Mouse (Mus musculus): ENCODE measurements at regions not wholly inside any gene's neighbourhood (a gene's known extent, or its start where the extent isn't known, plus 50 kb on each side); places are given as distances from the start of the nearest gene placed in this dataset.

GRCm38 (mm10) chr11:22620912-22621705, 109.2 kb downstream of the Tmem17 start:
- no peaks in the 10 kb centered on the region for H3K36me3 ChIP-seq
- no peak overlapping the region for H3K9ac ChIP-seq
- no peaks in the 10 kb centered on the region for H3K9me3 ChIP-seq
- no peak overlapping the region for H3K4me2 ChIP-seq
- WGBS = 70% methylated on average over 8 of the region's 8 CpGs
- H3K4me3 ChIP-seq = no peak overlapping the region
- no peaks in the 10 kb centered on the region for H3K27me3 ChIP-seq (replicated peaks)
- ATAC-seq (ENCODE audit: extremely low read depth, insufficient number of reproducible peaks, low FRiP score, low TSS enrichment) = no peak
- peaks cover 14% of the 10 kb centered on the region; the same call in 1 of the 2 replicates for H3K4me1 ChIP-seq
- 0 out of 2 replicates have a peak overlapping the region, but pooled peaks have one; percentile 32 for H3K27ac ChIP-seq (replicated peaks)

GRCm38 (mm10) chr11:22621868-22622267, 110.0 kb downstream of the Tmem17 start:
- ATAC-seq (ENCODE audit: extremely low read depth, insufficient number of reproducible peaks, low FRiP score, low TSS enrichment) = no peak
- H3K9ac ChIP-seq = no peak overlapping the region
- H3K4me1 ChIP-seq = peaks cover 14% of the 10 kb centered on the region; the same call in 1 of the 2 replicates
- WGBS = 45% methylated on average over 6 of the region's 6 CpGs
- no peak overlapping the region for H3K27ac ChIP-seq (replicated peaks)
- H3K36me3 ChIP-seq = no peaks in the 10 kb centered on the region
- H3K4me2 ChIP-seq = no peak overlapping the region
- no peak overlapping the region for H3K4me3 ChIP-seq
- no peaks in the 10 kb centered on the region for H3K9me3 ChIP-seq
- H3K27me3 ChIP-seq (replicated peaks) = no peaks in the 10 kb centered on the region

- Histone ChIP-seq H3K27me3 (replicated peaks) (no peaks in the 10 kb centered on the region), H3K9ac (no peak overlapping the region), H3K36me3 (no peaks in the 10 kb centered on the region), H3K4me3 (no peak overlapping the region), H3K9me3 (no peaks in the 10 kb centered on the region), H3K27ac (replicated peaks) (no peak overlapping the region), H3K4me1 (peaks cover 10% of the 10 kb centered on the region; the same call in 1 of the 2 replicates), H3K4me2 (no peak overlapping the region)
- no peak for ATAC-seq (ENCODE audit: extremely low read depth, insufficient number of reproducible peaks, low FRiP score, low TSS enrichment)
- WGBS = 59% methylated on average over 8 of the region's 8 CpGs
Measured at GRCm38 (mm10) chr11:22622496-22622997, 110.7 kb downstream of the Tmem17 start.

- no peak overlapping the region for H3K4me2 ChIP-seq
- H3K27me3 ChIP-seq (replicated peaks) = no peaks in the 10 kb centered on the region
- H3K27ac ChIP-seq (replicated peaks) = no peak overlapping the region
- no peak overlapping the region for H3K9ac ChIP-seq
- peaks cover 30% of the 10 kb centered on the region for H3K4me1 ChIP-seq
- H3K9me3 ChIP-seq = no peaks in the 10 kb centered on the region
- no peak for ATAC-seq (ENCODE audit: extremely low read depth, insufficient number of reproducible peaks, low FRiP score, low TSS enrichment)
- no peak overlapping the region for H3K4me3 ChIP-seq
- H3K36me3 ChIP-seq = no peaks in the 10 kb centered on the region
- 78% methylated on average over 1 of the region's 1 CpGs for WGBS
Measured at GRCm38 (mm10) chr11:22626407-22626806, 114.5 kb downstream of the Tmem17 start.

GRCm38 (mm10) chr11:22628497-22628896, 116.6 kb downstream of the Tmem17 start:
- no peaks in the 10 kb centered on the region for H3K9me3 ChIP-seq
- no peaks in the 10 kb centered on the region for H3K27me3 ChIP-seq (replicated peaks)
- peaks cover 34% of the 10 kb centered on the region for H3K4me1 ChIP-seq
- no peak overlapping the region for H3K9ac ChIP-seq
- no peak overlapping the region for H3K4me2 ChIP-seq
- 81% methylated on average over 5 of the region's 5 CpGs for WGBS
- peak overlapping the region; percentile 77; the same call in 1 of the 2 replicates for H3K27ac ChIP-seq (replicated peaks)
- H3K36me3 ChIP-seq = no peaks in the 10 kb centered on the region
- ATAC-seq (ENCODE audit: extremely low read depth, insufficient number of reproducible peaks, low FRiP score, low TSS enrichment) = no peak
- H3K4me3 ChIP-seq = no peak overlapping the region

- Histone ChIP-seq H3K4me2 (peak overlapping the region; percentile 68), H3K27me3 (replicated peaks) (no peaks in the 10 kb centered on the region), H3K4me3 (no peak overlapping the region), H3K36me3 (no peaks in the 10 kb centered on the region), H3K9me3 (no peaks in the 10 kb centered on the region), H3K9ac (peak overlapping the region; percentile 69; the same call in 1 of the 2 replicates), H3K27ac (replicated peaks) (peak overlapping the region; percentile 77), H3K4me1 (peaks cover 34% of the 10 kb centered on the region)
- ATAC-seq (ENCODE audit: extremely low read depth, insufficient number of reproducible peaks, low FRiP score, low TSS enrichment) = no peak
- 55% methylated on average over 5 of the region's 5 CpGs for WGBS
Measured at GRCm38 (mm10) chr11:22628979-22629378, 117.1 kb downstream of the Tmem17 start.

GRCm38 (mm10) chr11:22629581-22629980, 117.7 kb downstream of the Tmem17 start:
- Histone ChIP-seq H3K27me3 (replicated peaks) (no peaks in the 10 kb centered on the region), H3K9me3 (no peaks in the 10 kb centered on the region), H3K9ac (peak overlapping the region; percentile 69), H3K4me1 (peaks cover 34% of the 10 kb centered on the region), H3K27ac (replicated peaks) (peak overlapping the region; percentile 77), H3K4me3 (peak overlapping the region; percentile 45), H3K4me2 (peak overlapping the region; percentile 68), H3K36me3 (no peaks in the 10 kb centered on the region)
- WGBS = 8% methylated on average over 13 of the region's 13 CpGs
- no peak for ATAC-seq (ENCODE audit: extremely low read depth, insufficient number of reproducible peaks, low FRiP score, low TSS enrichment)

- H3K27ac ChIP-seq (replicated peaks) = peak overlapping the region; percentile 77
- no peaks in the 10 kb centered on the region for H3K9me3 ChIP-seq
- no peaks in the 10 kb centered on the region for H3K36me3 ChIP-seq
- no peak for ATAC-seq (ENCODE audit: extremely low read depth, insufficient number of reproducible peaks, low FRiP score, low TSS enrichment)
- no peaks in the 10 kb centered on the region for H3K27me3 ChIP-seq (replicated peaks)
- H3K9ac ChIP-seq = peak overlapping the region; percentile 69
- peak overlapping the region; percentile 68 for H3K4me2 ChIP-seq
- H3K4me1 ChIP-seq = peaks cover 34% of the 10 kb centered on the region
- H3K4me3 ChIP-seq = peak overlapping the region; percentile 45
- 40% methylated on average over 4 of the region's 4 CpGs for whole genome bisulfite sequencing
Measured at GRCm38 (mm10) chr11:22629991-22630390, 118.1 kb downstream of the Tmem17 start.

- Histone ChIP-seq H3K9me3 (no peaks in the 10 kb centered on the region), H3K4me2 (no peak overlapping the region), H3K4me3 (no peak overlapping the region), H3K27me3 (replicated peaks) (no peaks in the 10 kb centered on the region), H3K36me3 (no peaks in the 10 kb centered on the region), H3K4me1 (peaks cover 34% of the 10 kb centered on the region), H3K27ac (replicated peaks) (no peak overlapping the region), H3K9ac (no peak overlapping the region)
- WGBS = 84% methylated on average over 5 of the region's 5 CpGs
- ATAC-seq (ENCODE audit: extremely low read depth, insufficient number of reproducible peaks, low FRiP score, low TSS enrichment) = no peak
Measured at GRCm38 (mm10) chr11:22630982-22631381, 119.1 kb downstream of the Tmem17 start.

GRCm38 (mm10) chr11:22631606-22632313, 119.9 kb downstream of the Tmem17 start:
- no peak for ATAC-seq (ENCODE audit: extremely low read depth, insufficient number of reproducible peaks, low FRiP score, low TSS enrichment)
- Histone ChIP-seq H3K9ac (peak overlapping the region; percentile 34; the same call in 1 of the 2 replicates), H3K4me3 (peak overlapping the region; percentile 22; the same call in 1 of the 2 replicates), H3K27ac (replicated peaks) (0 out of 2 replicates have a peak overlapping the region, but pooled peaks have one; percentile 16), H3K9me3 (no peaks in the 10 kb centered on the region), H3K27me3 (replicated peaks) (no peaks in the 10 kb centered on the region), H3K4me2 (peak overlapping the region; percentile 55), H3K36me3 (no peaks in the 10 kb centered on the region), H3K4me1 (peaks cover 34% of the 10 kb centered on the region)
- WGBS = 19% methylated on average over 6 of the region's 6 CpGs

- Histone ChIP-seq H3K4me1 (peaks cover 34% of the 10 kb centered on the region), H3K36me3 (no peaks in the 10 kb centered on the region), H3K4me2 (no peak overlapping the region), H3K27me3 (replicated peaks) (no peaks in the 10 kb centered on the region), H3K27ac (replicated peaks) (no peak overlapping the region), H3K4me3 (no peak overlapping the region), H3K9me3 (no peaks in the 10 kb centered on the region), H3K9ac (no peak overlapping the region)
- no peak for ATAC-seq (ENCODE audit: extremely low read depth, insufficient number of reproducible peaks, low FRiP score, low TSS enrichment)
Measured at GRCm38 (mm10) chr11:22632314-22632700, 120.4 kb downstream of the Tmem17 start.

Data from heart, embryonic 13.5 days (tissue).